Mouse (Mus musculus): ENCODE data around the gene Cacna1b. TPM values are rescaled to one million over a fixed set of nuclear protein-coding genes. Genes with fewer than 3 reads are reported as not detected.
A peak's percentile ranks its signal among the peaks of the same experiment; 100 is the strongest.

The Cacna1b gene
- polyA plus RNA-seq, 1 experiment from 2014 or later, result 0.08 TPM

DNA sequence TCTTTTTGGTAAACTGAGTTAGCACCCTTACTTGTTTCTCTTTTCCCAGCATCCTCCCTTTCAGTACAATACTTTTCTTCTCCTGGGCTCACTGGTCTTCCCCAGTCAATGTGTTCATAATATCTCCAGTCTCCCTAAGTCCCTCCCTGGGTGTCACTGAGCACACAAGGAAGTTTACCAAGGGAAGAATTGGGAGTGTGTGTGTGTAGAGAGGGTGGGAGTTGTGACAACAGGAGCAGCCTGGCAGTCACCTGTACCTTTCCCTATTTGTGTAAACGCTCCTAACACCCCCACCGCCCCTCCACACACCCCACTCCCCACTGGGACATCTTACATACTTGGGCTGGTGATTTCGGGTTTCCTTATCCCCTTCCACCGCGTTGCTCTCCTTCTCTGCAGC is 84.4 kb downstream of the Cacna1b start:
- Histone ChIP-seq H3K4me3 (ENCODE audit: low read depth, low read length) (no peak overlapping the region), H3K9ac (replicated peaks; ENCODE audit: low read depth) (no peak overlapping the region), H3K27me3 (replicated peaks; ENCODE audit: insufficient read depth, low read length) (no peaks in the 10 kb centered on the region), H3K27ac (ENCODE audit: low read length) (no peak overlapping the region), H3K9me3 (ENCODE audit: low read length) (no peaks in the 10 kb centered on the region), H3K4me2 (replicated peaks; ENCODE audit: low read depth, low read length) (0 out of 2 replicates have a peak overlapping the region, but pooled peaks have one; percentile 44), H3K4me1 (ENCODE audit: insufficient read depth, low read depth, low read length) (no peaks in the 10 kb centered on the region), H3K36me3 (ENCODE audit: insufficient read depth, low read length) (no peaks in the 10 kb centered on the region)
- peak; percentile 34 for DNase-seq (ENCODE audit: low spot score)
- TF ChIP-seq EP300 (IDR thresholded peaks at IDR 0.05), result no peak
- no peak for TF ChIP-seq CTCF (IDR thresholded peaks at IDR 0.05)
- 0 out of 2 replicates have a peak, but pooled peaks have one; percentile 14 for ATAC-seq
- 59% methylated on average over 5 of the region's 5 CpGs for WGBS

DNA sequence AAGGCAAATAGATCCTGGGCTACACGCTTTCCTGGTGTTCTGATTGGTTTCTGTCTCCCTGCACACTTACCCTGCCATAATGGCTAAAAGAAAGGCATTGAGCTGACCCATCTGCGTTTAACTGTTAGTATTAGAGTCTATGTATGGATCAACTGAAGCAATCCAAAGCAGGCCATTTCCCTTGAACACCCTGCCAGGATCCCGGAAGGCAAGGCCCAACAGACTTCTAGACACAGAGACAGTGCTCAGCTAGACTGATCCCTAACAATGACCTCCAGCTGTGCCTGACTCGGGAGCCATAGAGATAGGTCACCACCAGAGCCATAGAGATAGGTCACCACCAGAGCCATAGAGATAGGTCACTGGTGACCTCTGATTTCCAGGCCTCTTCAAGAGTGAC is 84.8 kb downstream of the Cacna1b start:
- 72% methylated on average over 4 of the region's 4 CpGs for WGBS
- Histone ChIP-seq H3K27me3 (replicated peaks; ENCODE audit: insufficient read depth, low read length) (no peaks in the 10 kb centered on the region), H3K9ac (replicated peaks; ENCODE audit: low read depth) (no peak overlapping the region), H3K4me2 (replicated peaks; ENCODE audit: low read depth, low read length) (no peak overlapping the region), H3K9me3 (ENCODE audit: low read length) (no peaks in the 10 kb centered on the region), H3K27ac (ENCODE audit: low read length) (no peak overlapping the region), H3K36me3 (ENCODE audit: insufficient read depth, low read length) (no peaks in the 10 kb centered on the region), H3K4me1 (ENCODE audit: insufficient read depth, low read depth, low read length) (no peaks in the 10 kb centered on the region), H3K4me3 (ENCODE audit: low read depth, low read length) (no peak overlapping the region)
- no peak for ATAC-seq
- no peak for TF ChIP-seq CTCF (IDR thresholded peaks at IDR 0.05)
- no peak for TF ChIP-seq EP300 (IDR thresholded peaks at IDR 0.05)
- no peak for DNase-seq (ENCODE audit: low spot score)

DNA sequence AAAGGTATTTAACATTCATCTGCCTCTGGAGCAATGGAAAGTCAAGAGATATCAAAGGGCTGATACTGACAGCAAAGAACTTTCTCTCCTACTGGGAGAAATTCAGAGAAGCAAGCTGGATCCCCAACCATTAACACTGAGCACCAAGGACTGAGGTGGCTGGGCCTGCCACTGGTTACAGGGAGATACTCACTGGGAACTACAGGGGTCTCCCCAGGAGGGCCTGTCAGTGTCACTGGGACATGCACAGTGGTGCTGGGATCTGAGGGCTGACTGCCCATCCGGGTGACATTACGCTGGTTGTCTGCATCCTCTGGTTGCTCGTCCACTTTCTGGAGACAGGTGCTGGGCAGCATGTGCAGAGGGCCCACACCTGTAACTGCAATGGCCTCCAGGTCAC is 85.3 kb downstream of the Cacna1b start:
- WGBS, result 91% methylated on average over 3 of the region's 3 CpGs
- Histone ChIP-seq H3K4me3 (ENCODE audit: low read depth, low read length) (no peak overlapping the region), H3K27ac (ENCODE audit: low read length) (no peak overlapping the region)

DNA sequence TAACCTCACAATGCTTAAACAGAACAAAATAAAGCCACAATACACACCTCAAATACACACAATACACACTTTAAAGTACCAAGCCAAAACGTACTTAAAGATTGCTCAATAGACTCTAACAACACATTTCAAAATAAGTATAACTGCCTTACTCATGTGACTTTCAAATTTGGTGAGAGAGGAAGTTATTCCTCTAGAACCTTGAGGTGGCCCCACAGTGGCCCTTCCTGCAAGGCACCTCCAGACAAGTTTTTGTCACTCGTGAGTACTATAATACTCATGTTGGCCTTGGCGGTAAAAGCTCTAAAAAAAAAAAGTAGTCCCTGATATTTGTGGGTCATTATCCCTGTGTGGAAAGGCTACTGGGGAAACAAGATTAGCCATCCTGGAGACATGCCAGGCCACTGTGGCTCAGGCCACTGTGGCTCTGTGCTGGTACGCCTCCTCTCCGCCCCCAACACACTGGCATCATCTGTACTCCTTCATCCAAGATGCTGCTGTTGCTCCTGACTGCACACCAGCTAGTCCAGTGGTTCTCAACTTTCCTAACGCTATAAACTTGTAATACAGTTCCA is 88.4 kb downstream of the Cacna1b start:
- no peaks in the 10 kb centered on the region for H3K27me3 ChIP-seq (replicated peaks; ENCODE audit: insufficient read depth, low read length)
- no peak overlapping the region for H3K9ac ChIP-seq (replicated peaks; ENCODE audit: low read depth)
- H3K36me3 ChIP-seq (ENCODE audit: insufficient read depth, low read length), result no peaks in the 10 kb centered on the region
- H3K9me3 ChIP-seq (ENCODE audit: low read length), result no peaks in the 10 kb centered on the region
- peak; percentile 5 for DNase-seq (ENCODE audit: low spot score)
- no peaks in the 10 kb centered on the region for H3K4me1 ChIP-seq (ENCODE audit: insufficient read depth, low read depth, low read length)
- no peak for ATAC-seq
- TF ChIP-seq EP300 (IDR thresholded peaks at IDR 0.05) (no peak), CTCF (IDR thresholded peaks at IDR 0.05) (no peak)
- H3K4me2 ChIP-seq (replicated peaks; ENCODE audit: low read depth, low read length), result no peak overlapping the region
- H3K27ac ChIP-seq (ENCODE audit: low read length), result no peak overlapping the region
- no peak overlapping the region for H3K4me3 ChIP-seq (ENCODE audit: low read depth, low read length)
- 68% methylated on average over 6 of the region's 6 CpGs for WGBS

More for the DNA sequence above, 85.3 kb downstream of the Cacna1b start:
- TF ChIP-seq CTCF (IDR thresholded peaks at IDR 0.05), result no peak
- TF ChIP-seq EP300 (IDR thresholded peaks at IDR 0.05), result no peak
- Histone ChIP-seq H3K36me3 (ENCODE audit: insufficient read depth, low read length) (no peaks in the 10 kb centered on the region), H3K9me3 (ENCODE audit: low read length) (no peaks in the 10 kb centered on the region), H3K4me1 (ENCODE audit: insufficient read depth, low read depth, low read length) (no peaks in the 10 kb centered on the region), H3K9ac (replicated peaks; ENCODE audit: low read depth) (no peak overlapping the region), H3K4me2 (replicated peaks; ENCODE audit: low read depth, low read length) (no peak overlapping the region), H3K27me3 (replicated peaks; ENCODE audit: insufficient read depth, low read length) (no peaks in the 10 kb centered on the region)
- DNase-seq (ENCODE audit: low spot score), result no peak
- no peak for ATAC-seq

DNA sequence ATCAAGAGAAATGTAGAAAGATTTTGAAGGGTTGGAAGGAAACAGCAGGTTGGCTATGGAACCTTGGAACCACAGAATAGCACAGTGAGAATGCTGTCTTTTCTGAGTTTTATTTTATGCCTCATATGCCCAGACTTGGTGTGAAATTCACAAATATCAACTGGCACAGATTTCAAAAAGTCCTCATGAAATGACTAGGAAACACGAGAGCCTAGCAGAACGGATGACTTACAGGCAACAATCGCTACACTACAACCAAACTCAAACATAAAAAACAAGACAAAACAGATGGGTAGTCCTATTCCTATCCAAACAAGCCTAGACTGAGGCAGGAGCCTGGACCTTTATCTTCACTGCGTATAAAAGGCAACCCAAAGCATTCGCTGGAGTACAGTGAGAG is 94.4 kb downstream of the Cacna1b start:
- Histone ChIP-seq H3K9ac (replicated peaks; ENCODE audit: low read depth) (no peak overlapping the region), H3K4me2 (replicated peaks; ENCODE audit: low read depth, low read length) (no peak overlapping the region), H3K4me1 (ENCODE audit: insufficient read depth, low read depth, low read length) (no peaks in the 10 kb centered on the region), H3K4me3 (ENCODE audit: low read depth, low read length) (no peak overlapping the region), H3K9me3 (ENCODE audit: low read length) (no peaks in the 10 kb centered on the region), H3K36me3 (ENCODE audit: insufficient read depth, low read length) (no peaks in the 10 kb centered on the region), H3K27me3 (replicated peaks; ENCODE audit: insufficient read depth, low read length) (no peaks in the 10 kb centered on the region), H3K27ac (ENCODE audit: low read length) (no peak overlapping the region)
- WGBS, result 93% methylated on average over 5 of the region's 5 CpGs
- ATAC-seq, result no peak
- TF ChIP-seq EP300 (IDR thresholded peaks at IDR 0.05), result no peak
- no peak for TF ChIP-seq CTCF (IDR thresholded peaks at IDR 0.05)
- no peak for DNase-seq (ENCODE audit: low spot score)

DNA sequence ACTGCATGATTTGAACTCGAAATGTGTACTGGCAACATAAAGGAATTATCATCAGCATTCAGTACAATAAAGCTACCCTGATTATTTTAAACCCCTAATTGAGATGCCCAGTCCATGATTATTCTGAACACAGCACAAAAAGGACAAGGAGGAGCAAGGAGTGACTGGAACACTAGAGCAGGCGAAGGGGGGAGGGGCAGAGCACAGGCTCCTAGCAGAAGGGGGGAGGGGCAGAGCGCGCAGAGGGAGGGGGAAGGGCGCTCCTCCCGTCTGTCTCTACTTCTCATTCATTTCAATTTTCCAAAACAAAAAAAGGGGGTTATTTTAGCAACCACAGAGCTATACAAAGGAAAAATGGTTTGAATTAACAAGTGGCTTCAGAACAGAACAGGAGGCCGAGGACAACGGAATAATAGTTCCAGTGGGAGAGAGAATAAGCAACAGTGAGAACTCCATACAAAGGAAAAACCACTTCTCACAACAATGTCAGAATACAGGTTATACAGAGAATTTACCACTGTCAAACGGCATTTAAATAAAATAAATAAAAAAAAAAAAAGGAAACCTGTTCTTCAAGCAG is 98.2 kb downstream of the Cacna1b start:
- no peak overlapping the region for H3K4me3 ChIP-seq (ENCODE audit: low read depth, low read length)
- no peak for ATAC-seq
- 33% methylated on average over 8 of the region's 9 CpGs for WGBS
- no peak overlapping the region for H3K9ac ChIP-seq (replicated peaks; ENCODE audit: low read depth)
- H3K4me2 ChIP-seq (replicated peaks; ENCODE audit: low read depth, low read length), result no peak overlapping the region
- no peak overlapping the region for H3K27ac ChIP-seq (ENCODE audit: low read length)
- DNase-seq (ENCODE audit: low spot score), result no peak
- no peaks in the 10 kb centered on the region for H3K27me3 ChIP-seq (replicated peaks; ENCODE audit: insufficient read depth, low read length)
- no peaks in the 10 kb centered on the region for H3K9me3 ChIP-seq (ENCODE audit: low read length)
- H3K4me1 ChIP-seq (ENCODE audit: insufficient read depth, low read depth, low read length), result no peaks in the 10 kb centered on the region
- H3K36me3 ChIP-seq (ENCODE audit: insufficient read depth, low read length), result no peaks in the 10 kb centered on the region
- TF ChIP-seq CTCF (IDR thresholded peaks at IDR 0.05) (no peak), EP300 (IDR thresholded peaks at IDR 0.05) (no peak)

Data from lung, postnatal 0 days (tissue).